Mouse (Mus musculus): ENCODE results near the gene Tmem238.
"Not testable (repeated sequence)": the region's sequence is repeated elsewhere in the genome, so short reads cannot be mapped to it uniquely, and the experiment has no call there.

Tmem238 gene

GRCm38 (mm10) chr7:4789436-4789935 is at the start of gene Tmem238:
Tmem238 (minus strand) TSS chr7:4789656.
- DNase-seq (ENCODE audit: low spot score in 2 of 2), result peak in 1 of 2 experiments; percentile 69

GRCm38 (mm10) chr7:4837639-4838038 is 48.2 kb upstream of the Tmem238 start:
- DNase-seq (ENCODE audit: low spot score in 2 of 2), result no peak

DNA sequence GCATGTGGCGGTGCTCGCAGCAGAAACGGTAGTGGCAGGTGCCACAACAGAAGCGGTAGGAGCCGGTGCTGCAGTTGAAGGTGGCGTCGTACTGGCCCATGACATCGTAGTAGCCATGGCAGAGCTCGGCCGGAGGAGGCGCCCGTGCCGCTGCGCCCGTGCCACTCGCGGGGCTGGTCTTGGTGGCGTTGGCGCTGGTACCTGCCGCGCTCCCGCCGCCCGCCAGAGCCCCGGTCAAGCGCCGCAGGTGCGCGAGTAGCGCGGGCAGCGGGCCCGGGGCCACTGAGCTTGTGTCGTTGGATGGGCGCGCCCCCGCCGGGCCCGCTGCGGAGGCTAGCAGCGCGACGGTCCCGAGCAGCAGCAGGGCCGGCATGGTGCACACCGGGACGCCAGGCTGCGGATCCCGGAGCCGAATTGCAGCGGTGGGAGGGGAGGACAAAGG is 46.9 kb upstream of the Tmem238 start:
- peak; percentile 25 to 65 for DNase-seq (ENCODE audit: low spot score in 2 of 2)

DNA sequence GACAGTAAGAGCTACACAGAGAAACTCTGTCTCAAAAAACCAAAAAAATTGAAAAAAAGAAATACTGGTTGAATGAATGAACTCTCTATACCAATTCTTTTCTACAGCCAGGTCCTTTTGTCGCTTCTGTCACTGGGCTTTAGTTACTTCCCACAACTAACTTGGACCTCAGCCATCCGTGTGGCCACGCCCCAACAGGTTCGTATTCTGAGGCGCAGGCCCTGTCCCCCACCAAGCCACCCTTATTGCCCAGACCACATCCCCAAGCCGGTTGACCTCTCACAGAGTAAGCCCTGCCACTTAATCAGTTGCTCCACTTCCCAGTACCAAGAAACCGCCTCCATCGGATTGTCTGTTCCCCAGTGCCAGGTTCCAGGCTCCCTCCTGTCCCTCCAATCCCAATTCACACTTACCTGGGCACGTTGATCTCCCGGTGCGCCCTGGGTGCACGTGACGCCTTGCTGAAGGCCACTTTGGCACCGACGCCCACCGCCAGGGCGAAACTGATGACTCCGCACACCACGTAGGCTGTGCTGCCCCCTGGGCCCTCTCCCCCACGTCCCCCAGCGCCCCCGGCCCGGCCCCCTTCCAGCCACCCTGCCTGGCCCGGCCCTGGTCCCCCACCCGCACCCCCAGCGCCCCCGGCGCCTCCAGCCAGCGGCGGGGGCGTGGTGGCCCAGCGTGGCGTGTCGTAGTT is 46.3 kb upstream of the Tmem238 start:
- DNase-seq (ENCODE audit: low spot score in 2 of 2), result no peak

GRCm38 (mm10) chr7:4830476-4830875 is 41.0 kb upstream of the Tmem238 start:
- DNase-seq (ENCODE audit: low spot score in 2 of 2), result no peak

DNA sequence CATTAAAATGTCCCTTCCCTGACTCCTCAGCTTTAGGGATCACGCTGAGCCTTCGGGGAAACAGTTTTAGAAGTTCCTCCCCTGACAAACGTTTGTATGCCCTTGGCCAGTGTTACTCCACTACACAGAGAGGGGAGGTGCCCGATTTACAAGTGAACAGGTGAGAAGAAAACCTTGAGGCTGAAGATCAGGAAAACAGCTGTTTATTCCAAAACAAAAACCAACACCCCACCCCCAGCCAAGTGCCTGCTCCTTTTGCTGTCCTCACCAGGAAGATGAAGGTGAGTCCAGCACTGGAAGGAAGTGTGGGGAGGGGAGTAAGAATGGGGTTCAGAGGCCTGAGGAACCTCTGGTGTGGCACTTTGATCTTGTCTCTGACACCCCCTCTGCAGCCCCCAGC is 35.9 kb upstream of the Tmem238 start:
- no peak for DNase-seq (ENCODE audit: low spot score in 2 of 2)

GRCm38 (mm10) chr7:4822162-4822907 is 32.9 kb upstream of the Tmem238 start:
- DNase-seq (ENCODE audit: low spot score in 2 of 2), result no peak

DNA sequence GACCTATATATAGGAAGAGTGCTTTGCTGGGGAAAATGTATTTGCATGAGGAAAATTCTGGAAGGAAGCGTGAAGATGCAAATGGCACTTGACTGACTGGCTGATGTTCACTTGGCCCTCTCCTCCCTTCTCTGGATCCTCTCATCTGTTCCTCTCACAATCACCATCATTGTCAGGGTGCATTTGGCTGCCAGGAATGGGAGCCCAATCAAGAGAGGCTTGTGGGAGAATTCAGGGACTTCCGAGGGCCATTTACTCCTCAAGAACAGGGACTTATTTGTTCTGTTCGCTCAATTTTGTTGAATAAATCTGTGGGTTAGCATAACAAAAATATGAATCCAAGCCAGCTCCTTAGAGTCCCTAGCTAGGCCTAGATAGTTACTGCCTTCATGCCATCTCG is 32.2 kb upstream of the Tmem238 start:
- no peak for DNase-seq (ENCODE audit: low spot score in 2 of 2)

- not testable (repeated sequence) for DNase-seq (ENCODE audit: low spot score in 2 of 2)
Measured at GRCm38 (mm10) chr7:4820925-4821324, 31.5 kb upstream of the Tmem238 start.

- DNase-seq (ENCODE audit: low spot score in 2 of 2), result no peak
Measured at GRCm38 (mm10) chr7:4816559-4816958, 27.1 kb upstream of the Tmem238 start.

- peak; percentile 30 to 47 for DNase-seq (ENCODE audit: low spot score in 2 of 2)
Measured at GRCm38 (mm10) chr7:4813105-4813791, 23.8 kb upstream of the Tmem238 start.

DNA sequence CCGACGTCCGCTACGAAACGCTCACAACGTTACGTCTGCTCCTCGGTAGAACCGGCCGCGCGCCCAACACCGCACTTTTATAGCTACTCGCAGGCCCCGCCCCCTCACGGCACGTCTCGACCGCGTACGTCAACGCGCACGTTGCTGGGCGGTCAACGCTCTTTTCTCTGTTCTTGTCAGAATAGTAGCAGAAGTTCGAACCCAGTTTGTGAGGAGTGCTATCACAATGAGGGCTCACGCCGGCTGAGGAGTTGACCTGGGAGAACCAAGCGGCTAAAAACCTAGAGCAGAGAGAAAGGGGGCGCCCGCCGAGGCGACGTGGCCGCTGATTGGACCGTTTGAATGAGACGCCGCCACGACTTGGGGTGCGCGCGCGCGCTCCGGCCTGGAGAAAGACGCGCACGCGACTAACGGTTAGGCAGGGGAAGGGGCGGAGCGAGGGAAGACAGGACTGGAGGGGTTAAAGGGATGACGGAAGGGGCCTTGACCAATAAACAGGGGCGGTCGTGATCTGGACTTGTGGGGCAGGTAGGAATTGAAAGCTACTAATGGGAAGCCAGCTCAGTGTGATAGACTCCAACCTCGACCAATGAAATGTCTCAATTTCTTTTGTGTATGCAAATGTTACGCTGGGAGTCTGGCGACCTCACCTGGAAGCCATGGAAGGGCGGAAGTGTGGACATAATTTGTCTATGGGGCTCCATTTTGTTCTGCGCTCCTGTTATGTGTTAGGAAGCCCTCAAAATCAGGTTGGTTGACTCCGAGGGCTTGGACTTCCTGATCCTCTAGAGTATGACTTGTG is 23.0 kb upstream of the Tmem238 start, which contains the start of gene Ube2s:
Gene Ube2s (minus strand): TSS at position 288 of the 802 bp plus-strand sequence.
- peak; percentile 99 to 100 for DNase-seq (ENCODE audit: low spot score in 2 of 2)

GRCm38 (mm10) chr7:4811842-4812302 is 22.4 kb upstream of the Tmem238 start:
- peak in 1 of 2 experiments; percentile 60 for DNase-seq (ENCODE audit: low spot score in 2 of 2)

GRCm38 (mm10) chr7:4811131-4811530 is 21.7 kb upstream of the Tmem238 start:
- not testable (repeated sequence) for DNase-seq (ENCODE audit: low spot score in 2 of 2)

DNA sequence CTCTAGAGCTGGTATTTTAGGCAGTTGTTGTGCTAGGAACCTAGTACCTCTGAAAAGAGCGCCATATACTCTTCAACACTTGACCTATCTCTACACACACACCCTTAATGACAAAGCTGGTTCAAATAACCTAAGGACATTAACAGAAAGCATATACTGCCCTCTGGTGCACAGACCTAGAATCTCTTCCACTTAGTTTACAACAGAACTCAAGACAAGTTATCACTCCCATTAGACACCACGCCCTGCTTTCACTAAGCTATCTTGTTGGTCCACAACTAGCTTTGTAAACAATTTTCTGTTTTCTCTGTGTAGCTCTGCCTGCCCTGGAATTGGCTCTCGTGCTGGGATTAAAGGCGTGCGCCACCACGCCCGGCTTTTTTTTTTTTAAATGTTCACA is 17.3 kb upstream of the Tmem238 start:
- peak in 1 of 2 experiments; percentile 62 for DNase-seq (ENCODE audit: low spot score in 2 of 2)

DNA sequence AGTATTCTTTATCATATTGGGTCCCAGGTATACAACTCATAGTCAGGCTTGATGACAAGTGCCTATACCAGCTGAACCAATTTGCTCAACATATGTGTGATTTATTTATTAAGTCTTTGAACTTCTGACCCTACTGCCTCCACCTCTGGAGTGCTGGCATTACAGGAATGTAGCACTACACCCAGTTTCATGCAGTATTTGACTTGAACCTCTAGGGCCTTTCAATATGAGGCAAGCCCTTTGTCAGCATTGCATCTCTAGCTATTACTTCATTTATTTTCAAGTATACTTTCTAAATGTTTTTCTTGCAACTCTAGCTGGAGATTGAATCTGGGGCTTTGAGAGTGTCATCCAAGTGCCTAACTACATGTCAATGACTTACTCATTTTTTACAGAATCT is 12.8 kb upstream of the Tmem238 start:
- DNase-seq (ENCODE audit: low spot score in 2 of 2), result no peak

DNA sequence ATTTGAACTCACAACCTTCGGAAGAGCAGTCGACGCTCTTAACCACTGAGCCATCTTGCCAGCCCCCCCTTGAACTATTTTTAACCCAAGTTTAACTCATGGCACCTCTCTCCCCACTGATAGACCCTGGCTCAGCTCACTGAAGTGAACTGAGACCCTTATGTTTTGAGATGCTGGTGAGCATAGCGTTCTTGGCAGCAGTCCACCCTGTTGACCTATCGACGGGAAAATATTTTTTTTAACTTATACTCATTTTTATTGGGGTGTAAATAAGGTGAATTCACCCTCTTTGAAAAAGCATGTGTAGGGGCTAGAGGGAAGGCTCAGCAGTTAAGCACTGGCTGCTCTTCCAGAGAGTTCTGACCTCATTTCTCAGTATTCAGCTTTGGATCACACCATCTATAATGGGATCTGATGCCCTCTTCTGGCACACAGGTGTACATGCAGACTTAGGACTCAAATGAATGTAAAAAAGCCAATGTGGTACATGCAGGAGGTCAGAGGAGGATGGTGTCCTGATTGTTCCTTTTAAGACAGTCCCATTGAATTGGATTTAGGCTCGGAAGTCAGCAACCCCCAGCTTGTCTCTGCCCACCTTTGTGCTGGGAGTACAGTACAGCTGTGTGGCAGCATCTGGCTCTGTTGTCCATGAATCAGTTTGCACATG is 6.4 kb upstream of the Tmem238 start:
- peak in 1 of 2 experiments; percentile 40 for DNase-seq (ENCODE audit: low spot score in 2 of 2)

DNA sequence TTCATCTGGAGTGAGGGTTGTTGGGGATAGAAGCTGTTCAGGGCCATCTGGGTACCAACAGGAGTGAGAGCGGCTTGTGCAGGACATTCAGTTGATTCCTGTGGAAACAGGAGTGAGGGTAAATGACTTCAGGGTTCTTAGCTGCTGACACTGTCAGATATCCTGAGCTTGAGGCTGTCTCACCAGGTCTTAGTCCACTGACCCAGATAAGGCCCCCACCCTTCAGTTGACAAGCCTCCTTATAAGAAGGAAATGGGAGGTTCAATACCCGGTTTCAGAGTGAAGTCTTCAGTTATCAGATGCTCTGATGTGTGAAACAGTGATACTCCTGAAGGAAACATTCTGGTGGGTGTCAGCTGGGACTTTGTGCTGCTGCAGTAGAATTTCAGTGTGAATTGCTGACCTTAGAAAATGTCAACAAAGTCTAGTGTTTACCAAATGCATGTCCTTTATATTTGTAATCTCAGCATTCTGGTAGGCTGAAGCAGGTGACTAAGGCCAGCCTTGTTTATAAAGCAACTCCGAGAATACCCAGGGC is 5.2 kb upstream of the Tmem238 start:
- DNase-seq (ENCODE audit: low spot score in 2 of 2), result no peak

DNA sequence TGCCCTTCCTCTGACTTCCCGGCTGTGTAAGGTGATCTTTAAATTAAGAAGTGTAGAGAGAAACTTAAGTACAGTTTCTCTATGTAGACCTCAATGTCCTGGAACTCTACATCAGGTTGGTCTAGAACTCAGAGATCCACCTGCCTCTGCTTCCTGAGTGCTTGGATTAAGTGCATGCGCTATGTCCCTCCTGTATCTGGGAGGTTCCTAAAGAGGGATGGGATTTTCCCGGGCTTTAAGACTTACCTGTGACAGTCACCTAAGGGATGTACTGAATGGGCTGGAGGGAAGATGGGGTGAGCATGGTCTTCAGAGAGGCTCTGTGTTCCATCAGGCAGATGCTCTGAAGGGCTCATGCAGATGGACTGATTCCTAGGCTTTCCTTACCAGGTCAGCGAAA is 4.2 kb upstream of the Tmem238 start:
- no peak for DNase-seq (ENCODE audit: low spot score in 2 of 2)

GRCm38 (mm10) chr7:4793248-4793647 is 3.8 kb upstream of the Tmem238 start:
- peak; percentile 37 to 43 for DNase-seq (ENCODE audit: low spot score in 2 of 2)
